ENCODE assay signal across 26 mouse cellular contexts in the genomic region with DNA sequence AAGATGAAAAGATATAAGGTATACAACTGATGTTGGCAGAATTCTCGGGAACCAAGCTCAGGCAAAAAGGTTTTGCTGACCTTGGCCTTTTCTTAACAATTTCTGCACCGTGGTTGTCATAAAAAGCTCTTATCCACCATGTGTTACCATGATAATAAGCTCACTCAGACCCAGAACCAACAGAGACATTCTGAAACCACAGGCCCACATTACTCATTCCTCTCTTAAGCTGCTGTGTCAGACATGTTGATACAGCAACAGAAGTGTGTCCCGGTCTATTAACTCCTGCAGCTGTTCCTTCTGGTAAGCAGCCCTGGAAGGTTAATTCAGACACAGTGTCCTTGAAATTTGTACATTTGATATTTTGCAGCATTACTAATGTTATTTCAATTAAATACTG.
DNase-seq lines count a peak whose midpoint lies in the region; ATAC-seq and TF ChIP-seq lines count a peak whose summit lies in the region.
"Had no signal": no experiment of that assay in that cellular context is flagged by ENCODE, and none has a peak within 500 bp of the region (broad histone marks: within the 10 kb centered on the region; RNA-seq: fewer than 3 reads in every experiment).

No protein-coding gene starts in this region.

- H3K36me3 ChIP-seq in kidney, adult 2 months (ENCODE audit: control insufficient read depth, insufficient read depth, low read length), result no peaks in the 10 kb centered on the region
- no peaks in the 10 kb centered on the region for H3K36me3 ChIP-seq in neural tube, embryonic 14.5 days (ENCODE audit: control insufficient read depth, insufficient read depth, low read length)
- no peaks in the 10 kb centered on the region for H3K36me3 ChIP-seq in neural tube, embryonic 15.5 days
- H3K36me3 ChIP-seq in MEL (ENCODE audit: control insufficient read depth in 1 of 2, insufficient read depth in 2 of 2, low read length in 2 of 2), result no peaks in the 10 kb centered on the region
- no peaks in the 10 kb centered on the region for H3K36me3 ChIP-seq in heart, embryonic 10.5 days
- H3K36me3 ChIP-seq: heart, embryonic 15.5 days; midbrain, embryonic 13.5 days had no signal

- TF ChIP-seq EP300 in MEL (IDR thresholded peaks at IDR 0.05; ENCODE audit: low read depth in 1 of 2, low read length in 2 of 2), result no peak

- TF ChIP-seq RAD21 in MEL (IDR thresholded peaks at IDR 0.05; ENCODE audit: low read depth, low read length), result no peak

- peak overlapping the region; percentile 45 for H3K27ac ChIP-seq in kidney, adult 2 months (ENCODE audit: insufficient read depth, low read depth, low read length)
- H3K27ac ChIP-seq in neural tube, embryonic 14.5 days (ENCODE audit: low read depth, low read length), result no peak overlapping the region
- H3K27ac ChIP-seq in neural tube, embryonic 15.5 days (replicated peaks), result no peak overlapping the region
- no peak overlapping the region for H3K27ac ChIP-seq in MEL (ENCODE audit: control insufficient read depth, low read depth, low read length)
- no peak overlapping the region for H3K27ac ChIP-seq in heart, embryonic 10.5 days
- H3K27ac ChIP-seq: forebrain, embryonic 13.5 days; heart, embryonic 15.5 days; layer of hippocampus, adult 2 months; midbrain, embryonic 13.5 days had no signal

- H3K9ac ChIP-seq in neural tube, embryonic 14.5 days (replicated peaks; ENCODE audit: low read depth, low read length), result no peak overlapping the region
- H3K9ac ChIP-seq in neural tube, embryonic 15.5 days (replicated peaks), result no peak overlapping the region
- no peak overlapping the region for H3K9ac ChIP-seq in MEL (ENCODE audit: control insufficient read depth, low read depth, low read length, poor library complexity, severe bottlenecking)
- H3K9ac ChIP-seq: forebrain, embryonic 13.5 days; heart, embryonic 15.5 days; midbrain, embryonic 13.5 days had no signal

- TF ChIP-seq POLR2A in kidney, adult 2 months (IDR thresholded peaks at IDR 0.05; ENCODE audit: low read depth, low read length), result no peak
- TF ChIP-seq POLR2A in MEL (IDR thresholded peaks at IDR 0.05; ENCODE audit: control insufficient read depth in 1 of 2, insufficient read depth in 1 of 2, low read depth in 1 of 2, low read length in 2 of 2, poor library complexity in 1 of 2), result no peak

- no peak overlapping the region for H3K4me3 ChIP-seq in kidney, adult 2 months (ENCODE audit: insufficient read depth, low read depth, low read length)
- no peak overlapping the region for H3K4me3 ChIP-seq in neural tube, embryonic 14.5 days (ENCODE audit: low read depth, low read length)
- H3K4me3 ChIP-seq in neural tube, embryonic 15.5 days (replicated peaks), result no peak overlapping the region
- H3K4me3 ChIP-seq in MEL (ENCODE audit: control insufficient read depth in 1 of 2, insufficient read depth in 1 of 2, low read depth in 2 of 2, low read length in 2 of 2), result no peak overlapping the region
- no peak overlapping the region for H3K4me3 ChIP-seq in heart, embryonic 10.5 days
- H3K4me3 ChIP-seq: erythroblast, embryonic 14.5 days; forebrain, embryonic 13.5 days; heart, embryonic 15.5 days; layer of hippocampus, adult 2 months; midbrain, embryonic 13.5 days had no signal

- no peaks in the 10 kb centered on the region for H3K9me3 ChIP-seq in neural tube, embryonic 14.5 days (ENCODE audit: control insufficient read depth, low read length)
- H3K9me3 ChIP-seq in neural tube, embryonic 15.5 days (replicated peaks), result no peaks in the 10 kb centered on the region
- H3K9me3 ChIP-seq in MEL (replicated peaks; ENCODE audit: insufficient read depth, low read length), result no peaks in the 10 kb centered on the region
- peaks cover 2% of the 10 kb centered on the region; the same call in 1 of the 2 replicates for H3K9me3 ChIP-seq in heart, embryonic 10.5 days
- H3K9me3 ChIP-seq: forebrain, embryonic 13.5 days; midbrain, embryonic 13.5 days had no signal

- no peaks in the 10 kb centered on the region for H3K4me1 ChIP-seq in kidney, adult 2 months (ENCODE audit: control insufficient read depth, insufficient read depth, low read length)
- no peaks in the 10 kb centered on the region for H3K4me1 ChIP-seq in neural tube, embryonic 14.5 days (ENCODE audit: control insufficient read depth, insufficient read depth, low read length)
- no peaks in the 10 kb centered on the region for H3K4me1 ChIP-seq in neural tube, embryonic 15.5 days
- H3K4me1 ChIP-seq in MEL (ENCODE audit: control insufficient read depth in 1 of 2, insufficient read depth in 2 of 2, low read length in 2 of 2), result no peaks in the 10 kb centered on the region
- H3K4me1 ChIP-seq in heart, embryonic 10.5 days, result no peaks in the 10 kb centered on the region
- H3K4me1 ChIP-seq: forebrain, embryonic 13.5 days; heart, embryonic 15.5 days; midbrain, embryonic 13.5 days had no signal

- H3K27me3 ChIP-seq in kidney, adult 2 months (replicated peaks; ENCODE audit: control insufficient read depth, insufficient read depth, low read length), result no peaks in the 10 kb centered on the region
- H3K27me3 ChIP-seq in neural tube, embryonic 14.5 days (ENCODE audit: control insufficient read depth, insufficient read depth, low read length), result no peaks in the 10 kb centered on the region
- H3K27me3 ChIP-seq in neural tube, embryonic 15.5 days (replicated peaks), result no peaks in the 10 kb centered on the region
- H3K27me3 ChIP-seq in MEL (ENCODE audit: control insufficient read depth in 1 of 2, insufficient read depth in 2 of 2, low read length in 2 of 2), result no peaks in the 10 kb centered on the region
- H3K27me3 ChIP-seq in heart, embryonic 10.5 days (ENCODE audit: insufficient read depth, poor library complexity, severe bottlenecking), result no peaks in the 10 kb centered on the region
- H3K27me3 ChIP-seq: forebrain, embryonic 13.5 days; heart, embryonic 15.5 days; midbrain, embryonic 13.5 days had no signal

- no peak overlapping the region for H3K4me2 ChIP-seq in neural tube, embryonic 14.5 days (ENCODE audit: low read depth, low read length)
- H3K4me2 ChIP-seq in neural tube, embryonic 15.5 days, result no peak overlapping the region
- H3K4me2 ChIP-seq: forebrain, embryonic 13.5 days; heart, embryonic 15.5 days; midbrain, embryonic 13.5 days had no signal

- ATAC-seq in neural tube, embryonic 14.5 days (ENCODE audit: low read depth), result peak; percentile 63; the same call in 1 of the 2 replicates
- no peak for ATAC-seq in neural tube, embryonic 15.5 days (ENCODE audit: low FRiP score)
- ATAC-seq: activated CD4-positive, CD25-positive, alpha-beta regulatory T cell, adult 4 months; CD4-positive, CD25-positive, alpha-beta regulatory T cell, adult 4 months; forebrain, embryonic 13.5 days; hindbrain, embryonic 16.5 days; midbrain, embryonic 13.5 days had no signal

- no peak for DNase-seq in kidney, adult 2 months
- DNase-seq in kidney, postnatal 14 days, result no peak
- peak; percentile 9 for DNase-seq in MEL (ENCODE audit: low read depth, low spot score)
- no peak for DNase-seq in layer of hippocampus, postnatal 10 days (ENCODE audit: low spot score in 2 of 2)
- no peak for DNase-seq in heart, embryonic 10.5 days (ENCODE audit: low spot score)
- DNase-seq in natural killer cell, adult 2 months (ENCODE audit: low spot score in 2 of 2), result no peak
- DNase-seq: adrenal gland, postnatal 25 days; cerebellum, adult 2 months; gastrocnemius, postnatal 10 days; heart, adult 18-20 months; heart, postnatal 4 days; kidney, postnatal 10 days; left cerebral cortex, postnatal 4 days; liver; lung, postnatal 10 days; right cerebral cortex, adult 18-20 months had no signal

- H3K79me2 ChIP-seq in MEL (ENCODE audit: control insufficient read depth, insufficient read depth, low read length, poor library complexity), result no peaks in the 10 kb centered on the region

- 47% methylated on average over 3 of the region's 3 CpGs for WGBS in kidney, adult 2 months
- WGBS in neural tube, embryonic 14.5 days, result 65% methylated on average over 3 of the region's 3 CpGs
- WGBS in neural tube, embryonic 15.5 days, result 74% methylated on average over 3 of the region's 3 CpGs
- 80% methylated on average over 3 of the region's 3 CpGs for WGBS in heart, embryonic 10.5 days

- TF ChIP-seq CTCF in kidney, adult 2 months (conservative IDR thresholded peaks at IDR 0.05; ENCODE audit: insufficient read depth, insufficient read length, low read depth, low read length), result no peak
- TF ChIP-seq CTCF in MEL (IDR thresholded peaks at IDR 0.05 in 2 of 3, conservative IDR thresholded peaks at IDR 0.05 in 1 of 3; ENCODE audit: control insufficient read depth in 1 of 3, insufficient read depth in 1 of 3, low read depth in 2 of 3, low read length in 3 of 3, poor library complexity in 1 of 3, severe bottlenecking in 1 of 3), result no peak

TF ChIP-seq in MEL, 35 proteins besides CTCF, POLR2A, EP300 and RAD21:
- no peak for TF ChIP-seq GATA1 (IDR thresholded peaks at IDR 0.05; ENCODE audit: low read depth, low read length)
- no peak for TF ChIP-seq NRF1 (IDR thresholded peaks at IDR 0.05; ENCODE audit: insufficient read depth, low read depth, low read length, poor library complexity, severe bottlenecking)
- no peak for TF ChIP-seq MYC (IDR thresholded peaks at IDR 0.05; ENCODE audit: low read depth, low read length)
- TF ChIP-seq NELFE (IDR thresholded peaks at IDR 0.05; ENCODE audit: low read depth, low read length), result no peak
- no peak for TF ChIP-seq UBTF (IDR thresholded peaks at IDR 0.05; ENCODE audit: borderline replicate concordance, insufficient read depth, low read depth, low read length)
- no peak for TF ChIP-seq ELF1 (IDR thresholded peaks at IDR 0.05; ENCODE audit: low read depth, low read length)
- no peak for TF ChIP-seq KAT2A (conservative IDR thresholded peaks at IDR 0.05; ENCODE audit: low read depth, low read length)
- TF ChIP-seq SIN3A (IDR thresholded peaks at IDR 0.05; ENCODE audit: low read length), result no peak
- TF ChIP-seq CHD2 (IDR thresholded peaks at IDR 0.05; ENCODE audit: low read length), result no peak
- no peak for TF ChIP-seq SMC3 (IDR thresholded peaks at IDR 0.05; ENCODE audit: low read depth, low read length)
- no peak for TF ChIP-seq ZC3H11A (IDR thresholded peaks at IDR 0.05; ENCODE audit: low read depth, low read length)
- no peak for TF ChIP-seq RCOR1 (IDR thresholded peaks at IDR 0.05; ENCODE audit: low read depth, low read length)
- no peak for TF ChIP-seq CHD1 (IDR thresholded peaks at IDR 0.05; ENCODE audit: low read depth, low read length)
- no peak for TF ChIP-seq MXI1 (IDR thresholded peaks at IDR 0.05; ENCODE audit: low read depth, low read length)
- no peak for TF ChIP-seq ETS1 (IDR thresholded peaks at IDR 0.05; ENCODE audit: low read depth, low read length)
- no peak for TF ChIP-seq TBP (IDR thresholded peaks at IDR 0.05; ENCODE audit: low read depth, low read length)
- no peak for TF ChIP-seq E2F4 (IDR thresholded peaks at IDR 0.05; ENCODE audit: borderline replicate concordance, low read depth, low read length)
